Mouse (Mus musculus) testis, adult 2 months (tissue): ENCODE data around the gene Zfp36.

Experiments used
- CTCF ChIP-seq: fragments of 200-500 bp; IDR thresholded peaks from 2 replicates; pipeline ENCODE4 v1.5.1; 2012; ENCODE audit warnings: low read depth, mild to moderate bottlenecking, inconsistent platforms, low read length, moderate library complexity; ENCODE audit not compliant: control insufficient read depth, insufficient read depth, insufficient replicate concordance
- POLR2A ChIP-seq: fragments of 200-500 bp; IDR thresholded peaks from 2 replicates; pipeline ENCODE4 v1.6.1; 2012; ENCODE audit warnings: low read depth, mild to moderate bottlenecking, inconsistent platforms, low read length, moderate library complexity; ENCODE audit not compliant: control insufficient read depth

- TF ChIP-seq CTCF (no peak), POLR2A (peak; percentile 62; the same call in 1 of the 2 replicates)
These were observed 3.9 kb downstream of the Zfp36 start for GRCm38 (mm10) chr7:28376011-28376771.
